Mouse (Mus musculus): ENCODE results near the gene Fam222a.

DNA sequence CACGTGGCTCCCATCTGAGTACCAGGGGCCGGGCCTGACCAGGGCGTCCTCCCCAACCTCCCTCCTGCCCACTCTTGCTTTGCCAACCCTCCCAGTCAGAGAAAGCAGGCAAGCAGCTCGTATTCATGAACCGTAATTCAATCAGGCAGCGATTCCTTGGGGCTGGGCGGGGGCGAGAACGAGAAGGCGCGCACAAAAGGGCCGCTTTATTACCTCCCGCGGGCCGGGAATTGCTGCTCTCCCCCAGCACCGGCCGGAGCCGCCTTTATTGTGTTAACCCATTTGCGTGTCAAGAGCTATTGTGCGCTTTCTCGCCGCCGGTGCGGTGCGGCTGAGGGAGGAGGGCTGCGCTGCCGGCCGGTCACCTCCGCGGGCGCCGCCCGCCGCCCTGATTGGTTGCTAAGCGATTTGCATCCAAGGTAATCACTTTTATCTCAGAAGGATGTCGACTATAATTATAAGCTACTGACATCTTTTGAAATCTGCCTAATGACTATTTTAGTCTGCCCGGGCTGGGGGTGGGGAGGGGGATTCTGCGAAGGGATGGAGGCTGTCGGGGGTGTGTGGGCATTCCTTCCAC lies 3.7 kb downstream of the Fam222a start:
- TF ChIP-seq POLR2A (IDR thresholded peaks at IDR 0.05; ENCODE audit: low read depth, low read length) (no peak), CTCF (IDR thresholded peaks at IDR 0.05; ENCODE audit: extremely low read depth, insufficient read length, insufficient replicate concordance, low read depth, low read length) (no peak)

Measured in small intestine, adult 2 months (tissue).